Mouse (Mus musculus): Measurements from ENCODE around the gene Cdc20b. TPM values are rescaled to one million over a fixed set of nuclear protein-coding genes. Genes with fewer than 3 reads are reported as not detected.
"Not testable (repeated sequence)": the region's sequence is repeated elsewhere in the genome, so short reads cannot be mapped to it uniquely, and the experiment has no call there.

Gene Cdc20b
- polyA plus RNA-seq, 1 experiment: not detected

DNA sequence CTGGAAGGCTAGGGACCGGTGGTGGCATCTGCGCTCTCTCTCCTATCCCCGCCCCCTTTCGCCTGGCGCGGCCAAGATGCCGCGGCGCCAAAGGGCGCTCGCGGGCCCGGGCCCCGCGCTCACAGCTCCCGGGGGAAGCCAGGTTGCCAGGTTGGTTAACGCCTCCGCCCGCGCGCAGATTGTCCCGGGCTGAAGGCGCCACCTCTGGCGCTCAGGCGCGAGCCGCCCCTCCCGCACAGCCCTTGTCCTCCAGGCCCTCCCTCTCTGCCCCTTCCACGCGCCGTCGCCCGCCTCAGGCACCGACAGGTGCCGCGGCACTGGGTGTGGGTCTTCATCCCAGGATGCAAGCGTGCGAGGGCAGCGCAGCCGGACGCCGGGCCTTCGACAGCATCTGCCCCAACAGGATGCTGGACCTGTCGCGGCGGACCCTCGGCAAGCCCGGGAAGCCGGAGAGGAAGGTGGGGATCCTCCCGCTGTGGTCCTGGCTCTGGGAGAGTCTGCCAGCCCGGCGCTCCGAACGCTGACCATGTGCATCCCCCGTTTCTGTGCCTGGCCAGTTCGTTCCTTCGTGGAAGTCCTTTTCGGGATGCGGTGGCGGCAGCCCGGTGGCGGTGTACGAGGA is 41.3 kb upstream of the Cdc20b start, which contains the start of gene Mcidas:
Mcidas (plus strand) TSS at position 315 of the 622 bp plus-strand sequence.
- under 1% methylated on average over 63 of the region's 63 CpGs for WGBS
- TF ChIP-seq POLR2A (IDR thresholded peaks at IDR 0.05; ENCODE audit: borderline replicate concordance, control insufficient read depth, low read depth, low read length) (no peak), CTCF (IDR thresholded peaks at IDR 0.05; ENCODE audit: control insufficient read depth, insufficient read depth, low read length) (no peak)
- Histone ChIP-seq H3K4me1 (ENCODE audit: control insufficient read depth, insufficient read depth, low read length) (peaks cover 5% of the 10 kb centered on the region), H3K27ac (ENCODE audit: control insufficient read depth, insufficient read depth, low read depth, low read length, poor library complexity) (no peak within 1 kb of the TSS; the same call in 1 of the 2 replicates), H3K4me3 (replicated peaks; ENCODE audit: control insufficient read depth, low read depth, low read length) (peak within 1 kb of the TSS; percentile 47)

GRCm38 (mm10) chr13:112994191-112994590 is 40.7 kb upstream of the Cdc20b start:
- H3K4me3 ChIP-seq (replicated peaks; ENCODE audit: control insufficient read depth, low read depth, low read length): peak overlapping the region; percentile 47
- H3K4me1 ChIP-seq (ENCODE audit: control insufficient read depth, insufficient read depth, low read length): peaks cover 5% of the 10 kb centered on the region
- under 1% methylated on average over 25 of the region's 25 CpGs for WGBS
- no peak overlapping the region; the same call in 1 of the 2 replicates for H3K27ac ChIP-seq (ENCODE audit: control insufficient read depth, insufficient read depth, low read depth, low read length, poor library complexity)
- TF ChIP-seq CTCF (IDR thresholded peaks at IDR 0.05; ENCODE audit: control insufficient read depth, insufficient read depth, low read length) (peak; percentile 88), POLR2A (IDR thresholded peaks at IDR 0.05; ENCODE audit: borderline replicate concordance, control insufficient read depth, low read depth, low read length) (no peak)

DNA sequence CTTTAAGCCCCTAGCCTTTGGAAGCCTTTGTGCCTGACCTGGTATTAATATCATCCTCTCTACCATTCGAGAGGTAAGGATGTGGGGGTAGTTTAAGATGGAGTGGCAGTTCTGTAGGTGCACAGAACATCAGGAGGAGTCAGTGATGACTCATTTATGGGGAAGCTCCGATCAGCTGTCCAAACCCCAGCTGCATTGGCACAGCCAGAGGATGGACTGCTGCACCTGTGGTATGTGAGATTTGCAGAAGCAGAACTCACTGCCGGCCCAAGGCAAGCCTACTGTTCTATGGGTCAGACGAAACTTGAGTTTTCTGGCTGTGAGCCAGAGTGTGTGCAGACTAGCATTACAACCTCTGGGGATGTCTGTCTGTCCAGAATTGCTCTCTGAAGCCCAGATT is 38.5 kb upstream of the Cdc20b start:
- 24% methylated on average over 4 of the region's 4 CpGs for WGBS
- H3K4me3 ChIP-seq (replicated peaks; ENCODE audit: control insufficient read depth, low read depth, low read length): no peak overlapping the region
- H3K27ac ChIP-seq (ENCODE audit: control insufficient read depth, insufficient read depth, low read depth, low read length, poor library complexity): no peak overlapping the region
- H3K4me1 ChIP-seq (ENCODE audit: control insufficient read depth, insufficient read depth, low read length): no peaks in the 10 kb centered on the region; the same call in none of the 2 replicates
- TF ChIP-seq CTCF (IDR thresholded peaks at IDR 0.05; ENCODE audit: control insufficient read depth, insufficient read depth, low read length) (no peak), POLR2A (IDR thresholded peaks at IDR 0.05; ENCODE audit: borderline replicate concordance, control insufficient read depth, low read depth, low read length) (no peak)

GRCm38 (mm10) chr13:112997369-112997768 is 37.5 kb upstream of the Cdc20b start:
- WGBS: 70% methylated on average over 6 of the region's 6 CpGs
- H3K27ac ChIP-seq (ENCODE audit: control insufficient read depth, insufficient read depth, low read depth, low read length, poor library complexity): no peak overlapping the region
- H3K4me3 ChIP-seq (replicated peaks; ENCODE audit: control insufficient read depth, low read depth, low read length): no peak overlapping the region
- no peak for TF ChIP-seq CTCF (IDR thresholded peaks at IDR 0.05; ENCODE audit: control insufficient read depth, insufficient read depth, low read length)
- no peak for TF ChIP-seq POLR2A (IDR thresholded peaks at IDR 0.05; ENCODE audit: borderline replicate concordance, control insufficient read depth, low read depth, low read length)
- no peaks in the 10 kb centered on the region; the same call in none of the 2 replicates for H3K4me1 ChIP-seq (ENCODE audit: control insufficient read depth, insufficient read depth, low read length)

DNA sequence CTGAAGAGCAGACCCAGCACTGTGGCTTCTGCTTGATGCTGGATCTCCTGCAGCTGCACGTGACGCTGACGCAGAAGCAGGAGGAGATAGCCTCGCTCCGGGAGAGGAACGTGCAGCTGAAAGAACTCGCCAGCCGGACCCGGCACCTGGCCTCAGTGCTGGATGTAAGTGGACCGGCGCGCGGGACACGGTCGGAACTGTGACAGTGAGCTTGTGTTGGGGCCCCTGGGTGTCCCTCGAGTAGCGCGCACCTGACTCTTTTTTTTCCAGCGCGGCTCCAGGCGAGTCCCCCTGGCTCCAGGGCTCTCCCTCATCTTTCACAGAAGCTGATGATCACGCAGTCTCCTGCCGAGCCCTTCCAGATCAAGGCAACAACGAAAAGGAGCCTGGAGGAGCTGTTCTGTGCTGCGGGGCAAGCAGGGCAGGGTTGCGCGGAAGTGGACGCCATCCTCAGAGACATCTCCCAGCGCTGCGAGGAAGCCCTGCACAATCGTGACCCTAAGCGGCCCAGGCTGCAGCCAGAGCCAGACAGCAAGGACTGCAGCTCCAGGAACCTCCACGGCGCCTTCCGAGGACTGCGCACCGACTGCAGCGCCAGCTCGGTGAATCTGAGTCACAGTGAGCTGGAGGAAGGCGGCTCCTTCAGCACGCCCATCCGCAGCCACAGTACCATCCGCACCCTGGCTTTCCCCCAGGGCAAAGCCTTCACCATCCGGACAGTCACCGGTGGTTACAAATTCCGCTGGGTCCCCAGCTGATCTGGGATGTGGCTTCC is 36.3 kb upstream of the Cdc20b start:
- Histone ChIP-seq H3K4me1 (ENCODE audit: control insufficient read depth, insufficient read depth, low read length) (no peaks in the 10 kb centered on the region; the same call in none of the 2 replicates), H3K4me3 (replicated peaks; ENCODE audit: control insufficient read depth, low read depth, low read length) (no peak overlapping the region), H3K27ac (ENCODE audit: control insufficient read depth, insufficient read depth, low read depth, low read length, poor library complexity) (no peak overlapping the region)
- WGBS: under 1% methylated on average over 46 of the region's 46 CpGs
- TF ChIP-seq CTCF (IDR thresholded peaks at IDR 0.05; ENCODE audit: control insufficient read depth, insufficient read depth, low read length) (no peak), POLR2A (IDR thresholded peaks at IDR 0.05; ENCODE audit: borderline replicate concordance, control insufficient read depth, low read depth, low read length) (no peak)

DNA sequence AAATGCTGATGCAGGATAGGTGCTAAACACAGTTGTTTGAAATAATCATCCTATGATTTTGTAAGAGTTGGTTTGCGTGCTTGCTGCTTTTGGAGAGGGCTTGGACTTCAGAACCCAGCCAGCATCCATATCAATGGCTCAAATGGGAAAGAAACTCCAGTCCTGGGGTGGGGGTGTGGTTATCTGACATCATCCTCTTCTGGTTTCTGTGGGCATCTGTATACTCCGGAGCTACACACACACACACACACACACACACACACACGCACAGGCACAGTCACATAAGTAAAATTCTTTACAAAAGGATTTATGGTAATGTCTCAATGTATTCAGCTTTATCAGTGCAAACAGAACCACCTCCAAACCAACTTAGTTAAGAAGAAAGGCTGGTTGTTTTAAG is 34.8 kb upstream of the Cdc20b start:
- Histone ChIP-seq H3K4me3 (replicated peaks; ENCODE audit: control insufficient read depth, low read depth, low read length) (no peak overlapping the region), H3K4me1 (ENCODE audit: control insufficient read depth, insufficient read depth, low read length) (no peaks in the 10 kb centered on the region; the same call in none of the 2 replicates), H3K27ac (ENCODE audit: control insufficient read depth, insufficient read depth, low read depth, low read length, poor library complexity) (no peak overlapping the region)
- TF ChIP-seq CTCF (IDR thresholded peaks at IDR 0.05; ENCODE audit: control insufficient read depth, insufficient read depth, low read length) (no peak), POLR2A (IDR thresholded peaks at IDR 0.05; ENCODE audit: borderline replicate concordance, control insufficient read depth, low read depth, low read length) (no peak)
- 63% methylated on average over 3 of the region's 3 CpGs for WGBS

DNA sequence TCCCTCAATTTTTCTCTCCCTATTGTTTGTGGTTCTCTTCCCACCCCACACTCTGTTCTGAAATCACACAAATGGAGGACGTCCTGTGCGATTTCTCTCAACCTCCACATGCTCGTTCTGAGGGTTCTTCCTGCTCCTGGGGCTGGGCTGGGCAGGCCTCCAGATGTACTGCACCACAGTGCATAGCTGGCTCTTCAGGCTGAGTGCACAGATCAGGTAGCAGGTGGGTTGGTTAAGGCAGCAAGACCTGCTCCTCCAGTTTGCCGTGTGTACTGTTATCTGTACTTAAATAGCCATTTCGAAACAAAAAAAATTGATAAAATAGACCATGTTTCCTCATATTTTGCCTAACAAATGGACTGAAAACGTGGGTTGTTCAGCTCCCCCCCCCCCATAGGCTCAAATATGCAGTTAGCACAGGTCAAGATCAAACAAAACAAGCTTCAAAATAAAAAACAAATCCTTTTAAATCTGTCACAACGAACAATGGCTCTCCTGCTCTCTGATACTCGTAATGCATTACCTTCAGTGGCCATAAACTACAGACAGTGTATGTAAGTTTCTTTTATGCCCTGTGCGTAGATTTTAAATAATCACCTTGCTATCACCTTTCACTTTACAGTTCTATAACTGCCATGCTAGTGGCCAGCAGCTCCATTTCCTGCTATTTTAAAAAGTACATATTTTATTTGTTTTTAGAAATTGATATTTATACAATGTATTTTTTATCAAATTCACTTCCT is 34.2 kb upstream of the Cdc20b start:
- Histone ChIP-seq H3K27ac (ENCODE audit: control insufficient read depth, insufficient read depth, low read depth, low read length, poor library complexity) (no peak overlapping the region), H3K4me1 (ENCODE audit: control insufficient read depth, insufficient read depth, low read length) (no peaks in the 10 kb centered on the region; the same call in none of the 2 replicates), H3K4me3 (replicated peaks; ENCODE audit: control insufficient read depth, low read depth, low read length) (no peak overlapping the region)
- no peak for TF ChIP-seq CTCF (IDR thresholded peaks at IDR 0.05; ENCODE audit: control insufficient read depth, insufficient read depth, low read length)
- no peak for TF ChIP-seq POLR2A (IDR thresholded peaks at IDR 0.05; ENCODE audit: borderline replicate concordance, control insufficient read depth, low read depth, low read length)
- WGBS: 50% methylated on average over 9 of the region's 9 CpGs

DNA sequence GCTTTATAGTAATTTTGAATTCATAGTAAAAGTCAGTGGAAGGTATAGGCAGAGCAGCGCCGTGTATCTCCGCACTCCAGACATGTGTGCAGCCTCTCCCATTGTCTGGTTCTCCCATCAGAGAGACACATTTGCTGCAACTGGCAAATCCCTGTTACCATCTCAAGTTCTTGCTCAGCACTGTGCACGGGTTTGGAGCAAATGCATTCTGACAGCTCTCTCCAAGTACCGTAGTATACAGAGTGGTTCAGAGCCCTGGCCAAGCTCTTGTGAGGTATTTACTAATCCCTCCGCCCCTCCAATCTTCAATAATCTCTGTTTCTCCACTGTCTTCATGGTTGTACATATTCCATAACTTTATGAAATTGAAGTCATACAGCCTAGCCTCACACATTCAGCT is 22.2 kb upstream of the Cdc20b start:
- TF ChIP-seq CTCF (IDR thresholded peaks at IDR 0.05; ENCODE audit: control insufficient read depth, insufficient read depth, low read length) (no peak), POLR2A (IDR thresholded peaks at IDR 0.05; ENCODE audit: borderline replicate concordance, control insufficient read depth, low read depth, low read length) (no peak)
- Histone ChIP-seq H3K4me3 (replicated peaks; ENCODE audit: control insufficient read depth, low read depth, low read length) (no peak overlapping the region), H3K27ac (ENCODE audit: control insufficient read depth, insufficient read depth, low read depth, low read length, poor library complexity) (no peak overlapping the region), H3K4me1 (ENCODE audit: control insufficient read depth, insufficient read depth, low read length) (no peaks in the 10 kb centered on the region)
- 69% methylated on average over 6 of the region's 6 CpGs for WGBS

GRCm38 (mm10) chr13:113013174-113013953 is 21.5 kb upstream of the Cdc20b start:
- WGBS: 3% methylated on average over 20 of the region's 20 CpGs
- H3K4me3 ChIP-seq (replicated peaks; ENCODE audit: control insufficient read depth, low read depth, low read length): peak overlapping the region; percentile 71
- H3K4me1 ChIP-seq (ENCODE audit: control insufficient read depth, insufficient read depth, low read length); H3K27ac ChIP-seq (ENCODE audit: control insufficient read depth, insufficient read depth, low read depth, low read length, poor library complexity): not testable (repeated sequence)
